13 mouse cellular contexts compared by ENCODE assay signal in genomic region chr8:119520102-119520501, GRCm38 (mm10). TPM values are rescaled to one million over a fixed set of nuclear protein-coding genes. Genes with fewer than 3 reads are reported as not detected.
DNase-seq lines count a peak whose midpoint lies in the region; ATAC-seq and TF ChIP-seq lines count a peak whose summit lies in the region.
"Had no signal": no experiment of that assay in that cellular context is flagged by ENCODE, and none has a peak within 500 bp of the region (broad histone marks: within the 10 kb centered on the region; RNA-seq: fewer than 3 reads in every experiment).

No protein-coding gene starts in this region.

- no peak overlapping the region for H3K27ac ChIP-seq in liver, embryonic 14.5 days
- H3K27ac ChIP-seq in liver, embryonic 11.5 days (ENCODE audit: low read depth, low read length): no peak overlapping the region

- no peaks in the 10 kb centered on the region for H3K9me3 ChIP-seq in liver, embryonic 14.5 days (ENCODE audit: control insufficient read depth, low read length)
- H3K9me3 ChIP-seq in liver, embryonic 11.5 days (ENCODE audit: control insufficient read depth, low read length): no peaks in the 10 kb centered on the region
- H3K9me3 ChIP-seq in G1E (replicated peaks): no peaks in the 10 kb centered on the region

- 73% methylated on average over 7 of the region's 7 CpGs for WGBS in liver, embryonic 14.5 days (ENCODE audit: insufficient replicate concordance)
- WGBS in liver, embryonic 11.5 days: 81% methylated on average over 7 of the region's 7 CpGs

- H3K4me2 ChIP-seq in liver, embryonic 14.5 days (ENCODE audit: low read depth): no peak overlapping the region
- no peak overlapping the region for H3K4me2 ChIP-seq in liver, embryonic 11.5 days

- no peaks in the 10 kb centered on the region for H3K27me3 ChIP-seq in liver, embryonic 14.5 days (ENCODE audit: control insufficient read depth, insufficient read depth, low read length)
- H3K27me3 ChIP-seq in liver, embryonic 11.5 days (replicated peaks; ENCODE audit: control insufficient read depth, insufficient read depth, low read length): no peaks in the 10 kb centered on the region
- H3K27me3 ChIP-seq in G1E (ENCODE audit: insufficient read depth, low read length): no peaks in the 10 kb centered on the region

- ATAC-seq in liver, embryonic 14.5 days (ENCODE audit: insufficient read depth): no peak
- ATAC-seq in liver, embryonic 11.5 days (replicated peaks; ENCODE audit: low FRiP score): no peak
- ATAC-seq in G1E (ENCODE audit: extremely low read depth, insufficient number of reproducible peaks, low FRiP score, poor library complexity, severe bottlenecking): no peak
- peak; percentile 46; the same call in 1 of the 2 replicates for ATAC-seq in granulocyte monocyte progenitor cell, adult 5-6 weeks (replicated peaks; ENCODE audit: poor library complexity, severe bottlenecking)
- ATAC-seq: inflammation-experienced regulatory T-cells, adult 6 months had no signal

- H3K36me3 ChIP-seq in liver, embryonic 14.5 days (replicated peaks; ENCODE audit: control insufficient read depth, insufficient read depth, low read depth): peaks cover 77% of the 10 kb centered on the region
- peaks cover 71% of the 10 kb centered on the region for H3K36me3 ChIP-seq in liver, embryonic 11.5 days (ENCODE audit: control insufficient read depth, insufficient read depth, low read length)
- peaks cover 98% of the 10 kb centered on the region for H3K36me3 ChIP-seq in G1E (replicated peaks)

- no peak for TF ChIP-seq EP300 in liver, embryonic 14.5 days (IDR thresholded peaks at IDR 0.05; ENCODE audit: low read depth)

- peak; percentile 47 for TF ChIP-seq CTCF in liver, embryonic 14.5 days (IDR thresholded peaks at IDR 0.05; ENCODE audit: low read depth)
- 0 out of 2 replicates have a peak, but pooled peaks have one; percentile 9 for TF ChIP-seq CTCF in G1E (IDR thresholded peaks at IDR 0.05; ENCODE audit: low read depth, low read length)

- no peak overlapping the region for H3K9ac ChIP-seq in liver, embryonic 14.5 days (replicated peaks)
- no peak overlapping the region for H3K9ac ChIP-seq in liver, embryonic 11.5 days (ENCODE audit: low read depth, low read length)

- H3K4me1 ChIP-seq in liver, embryonic 14.5 days (replicated peaks; ENCODE audit: control insufficient read depth in 2 of 2, insufficient read depth in 2 of 2, low read length in 1 of 2): no peaks in the 10 kb centered on the region; a peak in 1 of 4 replicates
- no peaks in the 10 kb centered on the region for H3K4me1 ChIP-seq in liver, embryonic 11.5 days (replicated peaks; ENCODE audit: control insufficient read depth, insufficient read depth, low read length)
- H3K4me1 ChIP-seq in G1E (ENCODE audit: insufficient read depth, low read depth, low read length): peaks cover 16% of the 10 kb centered on the region

- DNase-seq in cerebellum, postnatal 14 days: peak; percentile 34 to 48
- no peak for DNase-seq in cerebellum, postnatal 4 days (ENCODE audit: low spot score in 2 of 2)
- no peak for DNase-seq in liver, embryonic 14.5 days (ENCODE audit: low read depth in 3 of 3, low spot score in 3 of 3)
- no peak for DNase-seq in liver, embryonic 11.5 days (ENCODE audit: low spot score)
- DNase-seq in G1E (ENCODE audit: low spot score): no peak
- DNase-seq in layer of hippocampus, adult 9-11 months: no peak
- no peak for DNase-seq in adrenal gland, postnatal 36 days
- DNase-seq: lung, postnatal 36 days had no signal

- no peak overlapping the region for H3K4me3 ChIP-seq in liver, embryonic 14.5 days (ENCODE audit: insufficient read depth in 1 of 2, low read depth in 2 of 2, low read length in 2 of 2)
- H3K4me3 ChIP-seq in liver, embryonic 11.5 days (ENCODE audit: low read depth, low read length): no peak overlapping the region
- H3K4me3 ChIP-seq in G1E (ENCODE audit: low read depth, low read length): no peak overlapping the region

RNA-seq across cellular contexts. Expression of gene Slc38a8, which starts 18.6 kb away (rescaled TPM):
- 0.02 TPM in 1 of 2 replicates, not detected in the other for polyA plus RNA-seq in liver, embryonic 14.5 days (2012; rRNA removed)
- not detected in 2 replicates for polyA plus RNA-seq in liver, embryonic 14.5 days (2014; fragmentation: Nextera tagmentation; extraction: Ambion mirVana)
- polyA plus RNA-seq in liver, embryonic 11.5 days (2014; fragmentation: Nextera tagmentation; extraction: Ambion mirVana): not detected in 2 replicates
- not detected in 2 replicates for total RNA-seq in G1E (2014; fragmentation: Nextera tagmentation)
- total RNA-seq in G1E (2017): 0.06 and 0.11 TPM in 2 replicates
- not detected in 2 replicates for polyA plus RNA-seq in G1E (2012)
- total RNA-seq in granulocyte monocyte progenitor cell, adult 5-6 weeks (2014; fragmentation: Nextera tagmentation): not detected in 2 replicates
- not detected in 2 replicates for total RNA-seq in granulocyte monocyte progenitor cell, adult 5-6 weeks (2017)
- under 1 TPM in 1 of 2 experiments, not detected in 1; 0.40 TPM for total RNA-seq in adrenal gland, postnatal 36 days (2021)
- total RNA-seq: heart, adult 8-10 months had no signal
- polyA plus RNA-seq: C2C12; inflammation-experienced regulatory T-cells, adult 6 months; neural tube, embryonic 14.5 days had no signal

RNA-seq across cellular contexts. Expression of gene Mbtps1, which starts 38.4 kb away (rescaled TPM):
- polyA plus RNA-seq in liver, embryonic 14.5 days (2012; rRNA removed): 18.2 and 23.7 TPM in 2 replicates
- polyA plus RNA-seq in liver, embryonic 14.5 days (2014; fragmentation: Nextera tagmentation; extraction: Ambion mirVana): 19.6 and 21.4 TPM in 2 replicates
- polyA plus RNA-seq in liver, embryonic 11.5 days (2014; fragmentation: Nextera tagmentation; extraction: Ambion mirVana): 68.6 and 73.0 TPM in 2 replicates
- total RNA-seq in G1E (2014; fragmentation: Nextera tagmentation): 80.9 and 98.7 TPM in 2 replicates
- 37.3 and 40.2 TPM in 2 replicates for total RNA-seq in G1E (2017)
- polyA plus RNA-seq in G1E (2012): 107 and 108 TPM in 2 replicates
- total RNA-seq in granulocyte monocyte progenitor cell, adult 5-6 weeks (2014; fragmentation: Nextera tagmentation): 56.5 and 57.3 TPM in 2 replicates
- 44.0 and 46.6 TPM in 2 replicates for total RNA-seq in granulocyte monocyte progenitor cell, adult 5-6 weeks (2017)
- total RNA-seq in adrenal gland, postnatal 36 days (2021): 100 to 1,000 TPM in 1 of 2 experiments, 10 to 100 TPM in 1; 89.2 to 106 TPM

RNA-seq across cellular contexts. Expression of gene Hsdl1, which starts 54.9 kb away (rescaled TPM):
- polyA plus RNA-seq in liver, embryonic 14.5 days (2012; rRNA removed): 6.9 and 7.5 TPM in 2 replicates
- polyA plus RNA-seq in liver, embryonic 14.5 days (2014; fragmentation: Nextera tagmentation; extraction: Ambion mirVana): 17.0 and 19.3 TPM in 2 replicates
- polyA plus RNA-seq in liver, embryonic 11.5 days (2014; fragmentation: Nextera tagmentation; extraction: Ambion mirVana): 40.4 and 42.2 TPM in 2 replicates
- 19.3 and 22.7 TPM in 2 replicates for total RNA-seq in G1E (2014; fragmentation: Nextera tagmentation)
- 56.7 and 58.0 TPM in 2 replicates for total RNA-seq in G1E (2017)
- 38.7 and 42.2 TPM in 2 replicates for polyA plus RNA-seq in G1E (2012)
- total RNA-seq in granulocyte monocyte progenitor cell, adult 5-6 weeks (2014; fragmentation: Nextera tagmentation): 23.8 and 29.1 TPM in 2 replicates
- 34.7 and 50.2 TPM in 2 replicates for total RNA-seq in granulocyte monocyte progenitor cell, adult 5-6 weeks (2017)
- 10 to 100 TPM; 22.7 to 52.4 TPM for total RNA-seq in adrenal gland, postnatal 36 days (2021)

RNA-seq across cellular contexts. Expression of gene Dnaaf1, which starts 54.9 kb away (rescaled TPM):
- 0.03 and 0.06 TPM in 2 replicates for polyA plus RNA-seq in liver, embryonic 14.5 days (2012; rRNA removed)
- polyA plus RNA-seq in liver, embryonic 14.5 days (2014; fragmentation: Nextera tagmentation; extraction: Ambion mirVana): 0.04 and 0.13 TPM in 2 replicates
- polyA plus RNA-seq in liver, embryonic 11.5 days (2014; fragmentation: Nextera tagmentation; extraction: Ambion mirVana): 0.11 and 0.23 TPM in 2 replicates
- total RNA-seq in G1E (2014; fragmentation: Nextera tagmentation) (not detected in 2 replicates), G1E (2017) (0.11 and 0.12 TPM in 2 replicates)
- polyA plus RNA-seq in G1E (2012): 0.10 and 0.17 TPM in 2 replicates
- not detected in 2 replicates for total RNA-seq in granulocyte monocyte progenitor cell, adult 5-6 weeks (2014; fragmentation: Nextera tagmentation)
- 0.13 TPM in 1 of 2 replicates, not detected in the other for total RNA-seq in granulocyte monocyte progenitor cell, adult 5-6 weeks (2017)
- total RNA-seq in adrenal gland, postnatal 36 days (2021): under 1 TPM in 1 of 2 experiments, not detected in 1; 0.10 TPM
- total RNA-seq: heart, adult 8-10 months had no signal
- polyA plus RNA-seq: inflammation-experienced regulatory T-cells, adult 6 months had no signal

Comparison
In these comparisons a context has a peak if more than half of its experiments do, and no peak if none do; other contexts are left out.
1. DNase-seq: peak in cerebellum, postnatal 14 days (2 of 2); none in cerebellum, postnatal 4 days (0 of 2), liver, embryonic 14.5 days (0 of 3), liver, embryonic 11.5 days (single experiment), G1E (single experiment), layer of hippocampus, adult 9-11 months (single experiment) and adrenal gland, postnatal 36 days (0 of 2).